Mouse (Mus musculus): ENCODE results near the gene Thap7.

Thap7 gene
- long read RNA-seq, experiment 1, transcript Thap7-201 (5 exons, 1,248 nt), result major isoform, 7 of 22 reads
- long read RNA-seq, experiment 1, partial matches to known transcripts, result 3 of 22 reads
- long read RNA-seq, experiment 1, other reads (novel, unspliced or antisense), result 4 of 22 reads
- long read RNA-seq, experiment 2, transcript Thap7-201 (5 exons, 1,248 nt), result major isoform, 14 of 30 reads
- long read RNA-seq, experiment 2, partial matches to known transcripts, result 6 of 30 reads
- long read RNA-seq, experiment 2, other reads (novel, unspliced or antisense), result 3 of 30 reads

DNA sequence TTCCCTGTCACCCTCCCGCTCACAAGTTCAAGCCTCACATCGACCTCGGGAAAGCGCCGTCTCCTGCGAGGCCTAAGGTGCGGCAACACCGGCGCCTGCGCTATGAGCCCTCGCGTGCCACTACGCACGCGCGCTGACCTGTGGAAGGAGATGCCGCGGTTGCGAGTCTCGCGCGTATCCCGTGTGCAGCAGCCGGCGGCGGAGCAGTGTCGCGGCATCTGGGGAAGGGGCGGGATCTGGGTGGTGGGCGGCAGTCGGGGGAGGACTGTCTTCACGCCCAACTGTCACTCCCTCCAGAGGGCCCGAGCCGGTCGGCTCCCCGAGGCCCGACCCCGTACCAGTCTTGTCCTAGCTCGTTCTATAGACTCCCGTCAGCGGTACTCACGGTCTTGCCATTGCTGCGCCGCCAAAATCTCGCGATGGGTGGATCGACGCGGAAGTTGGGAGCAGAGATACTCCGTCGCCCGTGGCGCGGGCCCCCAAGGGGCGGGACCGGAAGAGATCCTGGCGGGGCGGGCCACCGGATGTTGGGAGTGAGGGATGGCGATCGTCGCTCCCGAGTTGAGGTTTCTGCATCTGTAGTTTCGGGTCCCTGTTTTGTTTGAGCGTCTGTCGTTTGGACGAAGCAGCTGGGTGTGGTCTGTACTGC is at the start of gene Thap7:
Gene Thap7, minus strand, starts transcription at position 497 of the 649 bp plus-strand sequence.
- intact Hi-C loops (cut with DNase I), result loop anchor here (5.0 to 10.0 kb wide), 2 partner anchors 58 to 126 kb away; partner anchors contain the start of genes Pi4ka and Snap29

- intact Hi-C loops (cut with DNase I), result no loop called here
Observed at GRCm38 (mm10) chr16:17576825-17577215, 45.9 kb upstream of the Thap7 start.

GRCm38 (mm10) chr16:17575870-17576824 is 45.2 kb upstream of the Thap7 start:
- intact Hi-C loops (cut with DNase I), result no loop called here

- intact Hi-C loops (cut with DNase I), result no loop called here
Observed at GRCm38 (mm10) chr16:17566186-17566585, 35.2 kb upstream of the Thap7 start.

- intact Hi-C loops (cut with DNase I), result no loop called here
Observed at GRCm38 (mm10) chr16:17564771-17565170, 33.8 kb upstream of the Thap7 start.

DNA sequence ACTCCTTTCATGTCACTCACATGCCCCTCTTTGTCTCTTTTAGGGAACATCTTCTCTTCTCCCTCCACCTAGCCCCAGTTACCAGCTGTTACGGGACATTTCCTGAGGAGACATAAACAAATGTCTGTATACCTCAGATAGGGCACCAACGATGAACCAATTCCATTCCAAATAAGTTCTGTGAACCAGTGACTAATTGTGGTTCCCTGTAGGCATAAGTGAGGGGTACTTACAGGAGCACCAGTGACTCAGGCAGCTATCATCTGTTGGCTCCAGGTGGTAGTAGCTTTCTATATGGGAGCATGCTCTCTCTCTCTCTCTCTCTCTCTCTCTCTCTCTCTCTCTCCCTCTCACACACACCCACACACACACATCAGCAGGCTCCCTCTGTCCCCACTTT is 33.3 kb upstream of the Thap7 start:
- intact Hi-C loops (cut with DNase I), result no loop called here

- intact Hi-C loops (cut with DNase I), result no loop called here
Observed at GRCm38 (mm10) chr16:17563580-17563979, 32.6 kb upstream of the Thap7 start.

DNA sequence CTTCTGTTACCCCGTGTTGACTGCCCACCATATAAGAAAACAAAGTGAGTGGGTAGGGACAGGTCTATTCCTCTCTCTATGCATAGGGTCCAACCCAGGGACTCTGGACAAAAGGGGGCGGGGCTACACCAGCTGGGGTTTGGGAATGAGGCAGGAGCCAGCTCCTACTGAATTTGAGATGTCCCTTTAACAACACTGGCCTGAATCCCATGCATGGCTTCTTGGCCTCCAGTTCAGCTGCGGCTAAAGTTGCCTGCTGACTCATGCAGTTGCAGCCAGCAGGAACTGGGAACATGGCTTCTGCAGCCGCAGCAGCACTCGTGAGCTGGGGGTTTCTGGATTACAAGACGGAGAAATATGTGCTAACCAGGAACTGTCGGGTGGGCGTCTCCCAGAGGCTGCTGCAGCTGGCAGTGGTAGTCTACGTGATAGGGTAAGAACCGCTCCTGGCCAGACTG is 30.8 kb upstream of the Thap7 start, which contains the start of gene P2rx6:
Gene P2rx6, plus strand, starts transcription at position 135 of the 458 bp plus-strand sequence.
- intact Hi-C loops (cut with DNase I), result no loop called here

DNA sequence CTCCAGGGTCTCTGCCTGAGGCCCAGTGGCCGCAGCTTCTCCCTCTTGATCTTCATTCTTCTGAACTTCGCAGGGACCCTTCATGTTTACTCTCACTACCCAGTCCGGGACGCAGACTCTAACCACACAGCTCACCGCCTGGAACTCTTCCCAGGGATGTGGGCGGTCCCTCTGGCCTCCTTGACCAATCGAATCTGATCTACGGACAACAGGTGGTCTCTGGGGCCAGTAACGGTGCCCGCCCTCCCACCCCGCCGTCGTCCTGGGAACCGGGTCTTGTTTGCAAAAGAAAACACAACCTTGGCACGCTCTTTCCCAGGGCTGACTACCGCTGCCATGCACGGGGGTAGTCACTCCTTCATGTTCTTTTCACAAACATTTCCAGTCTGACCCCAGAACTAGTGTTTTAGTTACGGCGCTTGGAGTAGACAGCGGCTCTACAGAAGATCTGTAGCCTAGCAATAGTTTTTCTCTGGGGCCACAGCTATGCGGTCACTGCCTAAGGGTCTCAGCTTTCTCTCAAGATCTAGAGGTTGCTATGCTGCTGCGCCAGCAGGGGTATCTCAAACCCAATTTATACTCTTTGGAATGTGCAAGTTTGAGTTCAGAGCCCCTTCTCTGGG is 30.3 kb upstream of the Thap7 start, which contains the start of gene Lrrc74b:
Gene Lrrc74b, minus strand, starts transcription at position 120 of the 623 bp plus-strand sequence.
- intact Hi-C loops (cut with DNase I), result no loop called here

GRCm38 (mm10) chr16:17559396-17560027 is 28.6 kb upstream of the Thap7 start:
- intact Hi-C loops (cut with DNase I), result loop anchor here (2.0 to 5.0 kb wide), 2 partner anchors 43 to 57 kb away; no protein-coding TSS in a partner anchor

DNA sequence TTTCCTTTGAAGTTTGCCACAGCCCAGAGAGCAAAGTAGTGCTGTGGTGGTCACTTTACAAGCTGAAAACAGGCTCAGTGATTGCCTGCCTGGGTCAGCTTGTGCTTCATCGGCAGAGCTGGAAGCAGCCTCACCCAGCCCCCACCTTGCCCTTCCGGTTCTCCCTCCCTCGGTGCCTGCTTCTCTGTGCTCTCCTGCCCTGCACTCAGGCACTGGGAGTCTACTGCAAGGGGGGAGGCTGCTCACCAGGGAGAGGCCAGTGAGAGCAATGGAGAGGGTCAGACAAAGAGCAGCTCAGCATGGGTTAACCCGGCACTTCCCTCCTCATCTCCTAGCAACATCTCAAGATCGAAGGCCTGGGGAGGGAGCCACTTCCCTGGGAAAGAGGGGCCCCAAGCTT is 27.9 kb upstream of the Thap7 start:
- intact Hi-C loops (cut with DNase I), result loop anchor here (2.0 to 5.0 kb wide), 2 partner anchors 43 to 58 kb away; no protein-coding TSS in a partner anchor

DNA sequence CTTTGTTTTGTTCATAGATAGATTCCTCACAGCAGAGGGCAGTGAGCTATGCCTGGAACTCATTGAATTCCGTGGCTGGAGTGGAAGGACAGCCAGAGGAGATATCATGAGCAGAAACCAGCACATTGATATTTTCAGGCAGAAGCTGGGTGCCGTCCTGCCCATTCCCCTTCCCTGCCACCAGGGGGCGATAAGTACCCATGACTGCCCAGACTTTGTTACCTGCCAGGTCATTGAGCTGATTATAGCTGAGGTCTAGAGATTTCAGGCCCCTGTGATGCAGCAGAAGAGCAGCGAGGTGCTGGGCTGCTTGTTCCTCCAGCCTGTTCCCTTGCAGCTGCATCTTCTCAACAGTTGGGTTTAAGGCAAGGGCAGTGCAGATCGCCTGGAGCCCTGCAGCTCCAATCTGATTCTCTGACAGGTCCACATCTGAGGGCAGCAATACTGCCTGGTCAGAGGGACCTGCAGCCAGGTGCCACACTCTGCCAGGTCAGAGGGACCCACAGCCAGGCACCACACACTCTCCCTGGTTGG is 27.1 kb upstream of the Thap7 start:
- intact Hi-C loops (cut with DNase I), result loop anchor here (2.0 to 5.0 kb wide), 2 partner anchors 44 to 59 kb away; no protein-coding TSS in a partner anchor

- intact Hi-C loops (cut with DNase I), result loop anchor here (5.0 kb wide), 1 partner anchor 45 kb away; no protein-coding TSS in a partner anchor
Observed at GRCm38 (mm10) chr16:17556907-17557306, 26.0 kb upstream of the Thap7 start.

- intact Hi-C loops (cut with DNase I), result loop anchor here (5.0 kb wide), 1 partner anchor 46 kb away; no protein-coding TSS in a partner anchor
Observed at GRCm38 (mm10) chr16:17556180-17556579, 25.2 kb upstream of the Thap7 start.

GRCm38 (mm10) chr16:17554702-17555101 is 23.8 kb upstream of the Thap7 start:
- intact Hi-C loops (cut with DNase I), result loop anchor here (5.0 kb wide), 1 partner anchor 48 kb away; no protein-coding TSS in a partner anchor

DNA sequence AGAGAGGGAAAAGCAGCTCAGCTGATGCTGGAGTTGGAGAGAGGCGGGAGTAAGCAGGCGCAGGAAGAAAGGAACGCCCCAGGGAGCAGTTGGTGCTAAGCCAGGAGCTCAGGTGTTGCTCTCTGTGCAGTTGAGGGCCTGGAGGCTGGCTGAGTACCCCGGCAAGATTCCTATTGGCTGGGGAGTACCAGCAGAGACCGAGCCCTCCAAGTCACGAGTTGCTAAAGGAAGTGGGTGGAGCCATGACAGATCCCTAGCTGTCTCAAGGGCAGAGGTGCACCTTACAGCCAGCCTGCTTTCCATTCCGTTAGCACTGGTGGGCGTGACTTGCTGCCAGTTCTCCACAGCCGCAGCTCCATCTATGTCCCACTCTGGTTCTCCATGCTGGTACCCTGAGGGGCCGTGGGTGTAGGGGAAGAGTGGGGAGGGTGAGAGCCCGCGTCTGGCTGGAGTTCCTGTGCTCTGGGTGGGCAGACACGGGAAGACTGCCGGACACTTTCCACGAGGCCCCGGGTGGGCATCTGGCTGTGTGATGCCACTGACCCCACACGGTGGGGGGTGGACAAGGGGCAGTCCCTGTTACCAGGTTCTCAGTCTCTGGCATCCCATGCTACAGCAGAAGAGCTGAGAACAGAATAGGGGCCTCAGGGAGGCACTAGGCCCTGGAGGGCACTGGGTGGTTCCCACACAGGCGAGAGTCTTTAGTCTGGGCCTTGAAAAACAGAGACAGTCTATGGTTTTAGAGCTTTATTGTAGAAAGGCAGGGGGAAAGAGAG is 23.2 kb upstream of the Thap7 start:
- intact Hi-C loops (cut with DNase I), result no loop called here

- intact Hi-C loops (cut with DNase I), result no loop called here
Observed at GRCm38 (mm10) chr16:17552837-17553236, 21.9 kb upstream of the Thap7 start.

GRCm38 (mm10) chr16:17542632-17543031 is 11.7 kb upstream of the Thap7 start:
- intact Hi-C loops (cut with DNase I), result no loop called here

DNA sequence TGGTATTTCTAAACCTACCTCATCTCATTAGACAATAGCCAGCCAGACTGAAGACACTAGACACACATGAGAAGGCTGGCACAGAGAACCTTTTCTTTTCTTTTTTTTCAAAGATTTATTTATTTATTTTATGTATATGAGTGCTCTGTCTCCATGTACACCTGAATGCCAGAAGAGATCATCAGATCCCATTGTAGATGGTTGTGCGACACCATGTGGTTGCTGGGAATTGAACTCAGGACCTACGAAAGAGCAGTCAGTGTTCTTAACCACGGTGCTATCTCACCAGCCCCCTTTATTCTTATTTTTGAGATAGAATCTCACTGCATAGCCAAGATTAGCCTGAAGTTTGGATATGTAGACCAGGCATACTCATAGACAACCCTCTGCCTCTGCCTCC is 5.6 kb upstream of the Thap7 start:
- intact Hi-C loops (cut with DNase I), result loop anchor here (10.0 kb wide), 1 partner anchor 132 kb away; the partner anchor contains the start of genes Pi4ka and Snap29
